Mouse (Mus musculus) kidney, adult 2 months (tissue): ENCODE results near the gene Abcc9. TPM values are rescaled to one million over a fixed set of nuclear protein-coding genes. Genes with fewer than 3 reads are reported as not detected.

Experiments used
- DNase-seq: peaks from one replicate; pipeline ENCODE4 v3.0.0; 2021
- H3K27ac ChIP-seq: fragments of 200-500 bp; 2 replicates; pipeline ENCODE4 v1.5.1; 2012; ENCODE audit warnings: low read depth, low read length, control low read depth, inconsistent platforms; ENCODE audit not compliant: insufficient read depth
- H3K27me3 ChIP-seq: fragments of 200-500 bp; replicated peaks from 2 replicates; pipeline ENCODE4 v1.6.1; 2012; ENCODE audit warnings: mild to moderate bottlenecking, moderate library complexity, low read length, inconsistent platforms; ENCODE audit not compliant: control insufficient read depth, insufficient read depth
- H3K36me3 ChIP-seq: fragments of 200-500 bp; 2 replicates; pipeline ENCODE4 v1.6.1; 2012; ENCODE audit warnings: mild to moderate bottlenecking, moderate library complexity, low read length, inconsistent platforms; ENCODE audit not compliant: control insufficient read depth, insufficient read depth
- H3K4me1 ChIP-seq: fragments of 200-500 bp; 2 replicates; pipeline ENCODE4 v1.6.1; 2011; ENCODE audit warnings: low read length; ENCODE audit not compliant: control insufficient read depth, insufficient read depth
- H3K4me3 ChIP-seq: fragments of 200-500 bp; 2 replicates; pipeline ENCODE4 v1.5.1; 2011; ENCODE audit warnings: mild to moderate bottlenecking, low read depth, low read length, control low read depth; ENCODE audit not compliant: insufficient read depth
- CTCF ChIP-seq: fragments of 200-500 bp; conservative IDR thresholded peaks from 2 replicates; pipeline ENCODE4 v1.5.1; 2011; ENCODE audit warnings: low read depth, mild to moderate bottlenecking, control low read depth, low read length, moderate library complexity, mixed read lengths; ENCODE audit not compliant: insufficient read depth, insufficient read length
- POLR2A ChIP-seq: fragments of 200-500 bp; IDR thresholded peaks from one replicate; pipeline ENCODE4 v1.6.1; 2011; ENCODE audit warnings: low read depth, low read length, control low read depth
- WGBS: fragments of 180-500 bp; shearing (Covaris S2); methylation state at CpG from one replicate; pipeline ENCODE4 v1.1.7; 2018; 5-methylcytosine and 5-hydroxymethylcytosine counted together
- polyA plus RNA-seq: library from polyadenylated mRNA; depleted of rRNA; stranded (reverse); fragments of >200 nt; gene quantifications from 2 replicates; pipeline ENCODE4 v1.2.3, GENCODE M21; 2012

The Abcc9 gene
- polyA plus RNA-seq, 1 experiment = 5.3 TPM

DNA sequence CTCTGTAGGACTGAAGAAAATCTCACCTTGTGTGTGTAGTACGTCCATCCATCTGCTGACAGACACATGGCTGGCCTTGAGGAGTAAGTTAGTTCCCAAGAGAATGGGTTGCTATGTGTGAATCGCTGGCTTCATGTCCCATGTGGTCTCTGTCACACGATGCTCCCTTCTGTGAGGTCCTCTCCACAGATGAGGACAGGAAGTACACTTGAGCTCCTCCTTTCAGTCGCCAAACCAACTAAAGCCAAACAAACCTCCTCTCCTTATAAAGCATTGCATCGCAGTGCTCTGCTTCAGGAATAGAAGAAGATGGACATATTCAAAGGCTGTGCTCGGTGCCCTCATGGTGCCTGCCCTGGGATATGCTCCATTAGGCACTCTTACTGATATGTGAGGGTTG is 124.3 kb downstream of the Abcc9 start:
- TF ChIP-seq POLR2A (no peak), CTCF (no peak)
- no peak overlapping the region for H3K27ac ChIP-seq
- H3K36me3 ChIP-seq = no peaks in the 10 kb centered on the region
- H3K4me3 ChIP-seq = no peak overlapping the region
- no peaks in the 10 kb centered on the region for H3K4me1 ChIP-seq
- DNase-seq = no peak
- H3K27me3 ChIP-seq = no peaks in the 10 kb centered on the region
- 64% methylated on average over 6 of the region's 6 CpGs for WGBS

DNA sequence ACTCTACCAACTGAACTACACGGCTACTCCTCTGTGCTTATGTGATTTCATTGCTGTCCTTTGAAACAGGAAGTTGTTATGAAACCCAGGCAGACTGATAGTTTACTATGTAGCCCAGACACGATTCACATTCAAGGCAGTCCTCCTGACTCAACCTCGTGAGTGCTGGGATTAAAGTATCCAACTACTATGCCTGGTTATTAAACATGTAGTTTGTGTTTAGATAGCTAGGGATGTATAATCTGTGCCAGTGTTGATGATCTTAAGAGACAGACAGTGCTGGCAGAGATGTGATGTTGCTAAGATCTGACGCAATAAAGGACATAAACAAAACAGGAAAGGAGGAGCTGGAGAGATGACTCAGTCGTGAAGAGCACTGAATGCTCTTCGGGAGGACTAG is 129.2 kb downstream of the Abcc9 start:
- H3K4me3 ChIP-seq = no peak overlapping the region
- H3K36me3 ChIP-seq = no peaks in the 10 kb centered on the region
- no peak overlapping the region; the same call in 1 of the 2 replicates for H3K27ac ChIP-seq
- 50% methylated on average over 6 of the region's 6 CpGs for WGBS
- DNase-seq = peak; percentile 29
- H3K27me3 ChIP-seq = 0 out of 2 replicates have a peak, but pooled peaks cover 1% of the 10 kb centered on the region
- H3K4me1 ChIP-seq = 0 out of 2 replicates have a peak, but pooled peaks cover 3% of the 10 kb centered on the region
- TF ChIP-seq CTCF (no peak), POLR2A (no peak)

DNA sequence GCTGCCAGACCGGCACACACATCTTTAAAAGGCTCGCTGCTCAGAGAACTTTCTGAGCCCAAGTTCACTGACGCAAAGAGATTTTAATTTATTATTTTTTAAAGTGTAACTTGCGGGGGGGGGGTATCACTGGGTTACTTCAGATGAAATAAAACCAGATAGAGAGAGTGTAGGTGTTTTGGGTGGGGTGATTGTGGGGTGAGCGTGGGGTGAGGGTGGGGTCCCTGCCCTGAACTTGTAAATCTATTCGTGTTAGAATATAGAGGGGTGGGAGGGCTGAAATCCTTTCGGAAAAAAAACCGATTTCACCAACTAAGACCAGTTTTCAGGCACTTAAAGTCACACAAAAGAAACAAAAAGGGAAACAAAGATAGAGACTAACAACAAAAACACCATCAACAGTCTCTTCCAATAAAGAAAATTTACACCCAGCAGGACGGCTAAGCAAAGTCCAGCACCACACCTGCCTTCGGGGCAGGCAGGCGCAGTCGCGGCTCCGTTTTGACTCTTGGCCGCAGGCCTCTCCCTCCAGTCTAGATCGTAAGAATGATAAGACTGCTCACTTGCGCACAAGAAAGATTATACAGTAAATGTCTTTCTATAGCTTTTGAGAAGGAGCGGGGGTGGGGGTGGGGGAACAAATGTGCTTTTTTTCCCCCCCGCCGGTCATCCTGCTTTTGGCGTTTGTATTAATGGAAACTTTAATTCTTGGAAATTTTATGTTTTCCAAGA is 130.3 kb downstream of the Abcc9 start:
- DNase-seq = peak; percentile 52
- 6% methylated on average over 21 of the region's 21 CpGs for WGBS
- TF ChIP-seq POLR2A (no peak), CTCF (no peak)
- Histone ChIP-seq H3K27me3 (0 out of 2 replicates have a peak, but pooled peaks cover 1% of the 10 kb centered on the region), H3K4me1 (peaks cover 3% of the 10 kb centered on the region; the same call in 1 of the 2 replicates), H3K36me3 (no peaks in the 10 kb centered on the region), H3K27ac (no peak overlapping the region), H3K4me3 (peak overlapping the region; percentile 50)

DNA sequence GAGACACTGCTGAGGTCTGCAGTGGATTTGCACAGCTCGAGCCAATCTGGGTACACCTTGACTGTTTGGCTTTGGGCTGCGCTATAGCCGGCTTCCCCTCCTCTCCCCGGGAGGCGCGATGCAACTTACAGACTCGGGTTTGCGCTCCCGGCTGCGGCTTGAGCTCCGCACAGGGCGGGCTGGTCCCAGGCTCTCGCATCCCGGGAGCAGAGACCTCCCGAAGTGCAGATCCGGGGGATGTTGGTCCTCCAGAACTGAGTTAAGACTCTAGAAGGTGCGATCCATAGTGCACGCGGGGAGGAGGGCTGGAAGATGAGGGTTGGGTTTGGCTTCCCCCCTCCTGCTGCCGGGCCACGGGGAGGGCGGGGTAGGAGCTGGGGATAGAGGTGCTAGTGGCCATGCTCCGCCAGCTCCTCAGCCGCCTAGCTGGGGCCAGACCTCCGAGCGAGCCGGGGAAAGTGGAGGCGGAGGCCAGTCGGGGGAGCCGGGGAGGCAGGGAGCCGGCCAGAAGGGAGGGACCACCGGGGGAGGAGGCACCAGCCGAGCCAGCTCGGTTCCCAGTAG is 131.0 kb downstream of the Abcc9 start, which contains the start of gene Kcnj8:
TSS of gene Kcnj8 (minus strand) at position 560 of the 564 bp plus-strand sequence.
- peak; percentile 73 for DNase-seq
- Histone ChIP-seq H3K27me3 (0 out of 2 replicates have a peak, but pooled peaks cover 1% of the 10 kb centered on the region), H3K4me3 (peak within 1 kb of the TSS; percentile 50), H3K27ac (peak within 1 kb of the TSS; percentile 24; the same call in 1 of the 2 replicates), H3K36me3 (no peaks in the 10 kb centered on the region), H3K4me1 (peaks cover 3% of the 10 kb centered on the region; the same call in 1 of the 2 replicates)
- no peak for TF ChIP-seq POLR2A
- TF ChIP-seq CTCF = no peak
- WGBS = under 1% methylated on average over 34 of the region's 34 CpGs

DNA sequence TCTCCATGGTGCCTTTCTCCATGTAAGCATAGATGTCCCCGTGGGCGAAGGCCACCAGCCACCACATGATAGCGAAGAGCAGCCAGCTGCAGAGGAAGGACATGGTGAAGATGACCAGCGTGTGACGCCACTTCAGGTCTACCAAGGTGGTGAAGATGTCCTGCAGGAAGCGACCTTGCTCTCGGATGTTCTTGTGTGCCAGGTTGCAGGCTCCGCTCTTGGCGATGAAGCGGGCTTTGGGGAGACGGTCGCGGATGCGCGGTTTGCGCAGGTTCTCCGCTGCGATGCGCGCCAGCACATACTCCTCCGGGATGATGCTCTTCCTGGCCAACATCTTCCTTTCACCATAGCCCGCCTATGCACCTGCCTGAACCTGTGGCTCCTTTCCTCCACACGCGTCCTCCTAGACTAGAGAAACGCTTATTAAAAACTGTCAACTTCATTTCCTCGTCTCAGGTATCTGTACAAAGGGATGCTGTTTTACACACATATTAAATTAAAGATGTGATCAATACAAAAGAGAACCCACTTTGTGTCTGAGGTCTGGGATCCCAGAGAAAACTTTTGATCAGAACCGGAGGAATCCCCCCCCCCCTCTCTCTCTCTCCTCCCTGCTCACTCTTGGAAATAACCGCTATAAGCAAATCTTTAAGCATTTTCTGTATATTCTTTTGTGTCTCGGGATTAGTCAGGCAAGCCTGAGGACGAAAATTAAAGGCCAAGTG is 131.9 kb downstream of the Abcc9 start:
- H3K27ac ChIP-seq = no peak overlapping the region
- no peak for DNase-seq
- WGBS = 29% methylated on average over 30 of the region's 30 CpGs
- peaks cover 3% of the 10 kb centered on the region; the same call in 1 of the 2 replicates for H3K4me1 ChIP-seq
- peak overlapping the region; percentile 12 for H3K4me3 ChIP-seq
- TF ChIP-seq POLR2A (no peak), CTCF (no peak)
- H3K36me3 ChIP-seq = no peaks in the 10 kb centered on the region
- H3K27me3 ChIP-seq = 0 out of 2 replicates have a peak, but pooled peaks cover 1% of the 10 kb centered on the region

DNA sequence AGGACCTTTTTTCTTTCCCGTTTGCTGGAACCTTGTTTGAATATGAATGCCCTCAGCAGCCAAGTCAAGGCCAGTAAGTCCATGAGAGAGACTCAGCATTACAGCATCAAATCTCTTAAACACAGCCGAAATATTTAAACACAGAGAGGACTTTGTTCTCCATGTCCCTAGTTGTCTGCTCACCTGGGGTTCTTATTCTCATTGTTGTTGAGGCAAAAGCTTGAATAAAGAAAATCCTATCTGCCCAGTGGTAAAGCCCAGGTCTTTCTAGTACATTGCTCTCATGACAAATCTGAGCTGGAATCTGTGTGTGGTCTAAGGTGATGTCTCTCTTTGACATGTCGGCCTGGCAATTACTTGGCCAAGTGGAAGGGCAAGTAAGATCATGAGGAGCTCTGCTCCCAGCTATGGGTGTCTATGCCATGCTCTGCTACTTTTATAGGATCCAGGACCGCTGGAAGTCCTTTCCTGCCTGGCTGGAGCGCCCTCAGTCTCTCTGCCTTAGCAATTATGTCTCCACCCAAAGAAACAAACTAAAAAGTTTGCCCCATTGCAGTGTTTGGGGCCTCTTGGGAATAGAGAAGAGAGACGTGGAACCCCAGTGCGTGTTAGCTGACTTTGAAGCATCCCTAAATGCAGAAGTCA is 133.3 kb downstream of the Abcc9 start:
- H3K27ac ChIP-seq = no peak overlapping the region
- TF ChIP-seq POLR2A (no peak), CTCF (no peak)
- 75% methylated on average over 7 of the region's 7 CpGs for WGBS

More for the DNA sequence above, 133.3 kb downstream of the Abcc9 start:
- DNase-seq = no peak
- Histone ChIP-seq H3K27me3 (0 out of 2 replicates have a peak, but pooled peaks cover 1% of the 10 kb centered on the region), H3K36me3 (no peaks in the 10 kb centered on the region), H3K4me1 (peaks cover 6% of the 10 kb centered on the region; the same call in 1 of the 2 replicates), H3K4me3 (no peak overlapping the region)
